Comparison of ENCODE assay signal across 12 mouse cellular contexts in genomic region chr9:91352786-91353185, GRCm38 (mm10). TPM values are rescaled to one million over a fixed set of nuclear protein-coding genes. Genes with fewer than 3 reads are reported as not detected.
DNase-seq lines count a peak whose midpoint lies in the region; ATAC-seq lines count a peak whose summit lies in the region.
"Had no signal": no experiment of that assay in that cellular context is flagged by ENCODE, and none has a peak within 500 bp of the region (broad histone marks: within the 10 kb centered on the region; RNA-seq: fewer than 3 reads in every experiment).

No protein-coding gene starts in this region.

- peak overlapping the region; percentile 81 for H3K27ac ChIP-seq in hindbrain, embryonic 10.5 days
- peak overlapping the region; percentile 65 for H3K27ac ChIP-seq in midbrain, embryonic 15.5 days
- H3K27ac ChIP-seq in intestine, embryonic 15.5 days, result no peak overlapping the region
- H3K27ac ChIP-seq: liver, embryonic 12.5 days had no signal

- peak; percentile 69 for DNase-seq in cerebellum, adult 11-12 months
- DNase-seq in cerebellum, postnatal 36 days, result peak; percentile 56 to 75
- DNase-seq in hindbrain, embryonic 10.5 days (ENCODE audit: low spot score), result peak; percentile 70
- no peak for DNase-seq in thymus, postnatal 36 days
- DNase-seq in lung, postnatal 14 days, result no peak
- no peak for DNase-seq in adipocyte (ENCODE audit: low spot score)
- DNase-seq: kidney, postnatal 10 days; thymus, postnatal 4 days had no signal

- H3K4me1 ChIP-seq in hindbrain, embryonic 10.5 days (replicated peaks), result peaks cover 46% of the 10 kb centered on the region
- peaks cover 11% of the 10 kb centered on the region; the same call in 1 of the 2 replicates for H3K4me1 ChIP-seq in midbrain, embryonic 15.5 days
- H3K4me1 ChIP-seq in intestine, embryonic 15.5 days (replicated peaks), result no peaks in the 10 kb centered on the region
- H3K4me1 ChIP-seq: liver, embryonic 12.5 days had no signal

- WGBS in hindbrain, embryonic 10.5 days, result under 1% methylated on average over 15 of the region's 15 CpGs
- 4% methylated on average over 15 of the region's 15 CpGs for WGBS in midbrain, embryonic 15.5 days
- WGBS in intestine, embryonic 15.5 days, result 1% methylated on average over 15 of the region's 15 CpGs

- H3K36me3 ChIP-seq in hindbrain, embryonic 10.5 days, result no peaks in the 10 kb centered on the region
- H3K36me3 ChIP-seq in midbrain, embryonic 15.5 days (replicated peaks), result no peaks in the 10 kb centered on the region
- no peaks in the 10 kb centered on the region for H3K36me3 ChIP-seq in intestine, embryonic 15.5 days
- H3K36me3 ChIP-seq: liver, embryonic 12.5 days had no signal

- no peak for ATAC-seq in midbrain, embryonic 15.5 days (replicated peaks)
- no peak for ATAC-seq in intestine, embryonic 15.5 days
- ATAC-seq: liver, embryonic 12.5 days had no signal

- H3K4me3 ChIP-seq in hindbrain, embryonic 10.5 days, result peak overlapping the region; percentile 48
- H3K4me3 ChIP-seq in midbrain, embryonic 15.5 days, result peak overlapping the region; percentile 8; the same call in 1 of the 2 replicates
- H3K4me3 ChIP-seq in intestine, embryonic 15.5 days (replicated peaks), result no peak overlapping the region
- H3K4me3 ChIP-seq: liver, embryonic 12.5 days had no signal

- no peaks in the 10 kb centered on the region for H3K9me3 ChIP-seq in hindbrain, embryonic 10.5 days
- no peaks in the 10 kb centered on the region for H3K9me3 ChIP-seq in midbrain, embryonic 15.5 days
- no peaks in the 10 kb centered on the region for H3K9me3 ChIP-seq in intestine, embryonic 15.5 days
- H3K9me3 ChIP-seq: liver, embryonic 12.5 days had no signal

- peaks cover 100% of the 10 kb centered on the region for H3K27me3 ChIP-seq in hindbrain, embryonic 10.5 days (ENCODE audit: insufficient read depth, poor library complexity, severe bottlenecking)
- H3K27me3 ChIP-seq in midbrain, embryonic 15.5 days (replicated peaks), result peaks cover 56% of the 10 kb centered on the region
- peaks cover 69% of the 10 kb centered on the region for H3K27me3 ChIP-seq in intestine, embryonic 15.5 days (replicated peaks)

- no peak overlapping the region for H3K9ac ChIP-seq in midbrain, embryonic 15.5 days
- no peak overlapping the region for H3K9ac ChIP-seq in intestine, embryonic 15.5 days
- H3K9ac ChIP-seq: liver, embryonic 12.5 days had no signal

- peak overlapping the region; percentile 52 for H3K4me2 ChIP-seq in midbrain, embryonic 15.5 days
- no peak overlapping the region for H3K4me2 ChIP-seq in intestine, embryonic 15.5 days (replicated peaks)
- H3K4me2 ChIP-seq: liver, embryonic 12.5 days had no signal

RNA-seq across cellular contexts. Expression of gene Zic4, which starts 9.4 kb away (rescaled TPM):
- polyA plus RNA-seq in hindbrain, embryonic 10.5 days (2016; fragmentation: Nextera tagmentation; extraction: Ambion mirVana), result 16.9 and 19.8 TPM in 2 replicates
- polyA plus RNA-seq in midbrain, embryonic 15.5 days (2015; fragmentation: Nextera tagmentation; extraction: Ambion mirVana), result 53.1 and 59.1 TPM in 2 replicates
- 0.16 TPM in 1 of 2 replicates, not detected in the other for polyA plus RNA-seq in intestine, embryonic 15.5 days (2015; fragmentation: Nextera tagmentation; extraction: Ambion mirVana)
- polyA plus RNA-seq: heart, postnatal 0 days; liver, embryonic 12.5 days had no signal

RNA-seq across cellular contexts. Expression of gene Zic1, which starts 12.8 kb away (rescaled TPM):
- polyA plus RNA-seq in hindbrain, embryonic 10.5 days (2016; fragmentation: Nextera tagmentation; extraction: Ambion mirVana), result 6.9 and 8.1 TPM in 2 replicates
- polyA plus RNA-seq in midbrain, embryonic 15.5 days (2015; fragmentation: Nextera tagmentation; extraction: Ambion mirVana), result 10.0 and 11.6 TPM in 2 replicates
- polyA plus RNA-seq in intestine, embryonic 15.5 days (2015; fragmentation: Nextera tagmentation; extraction: Ambion mirVana), result 0.09 TPM in 1 of 2 replicates, not detected in the other
- polyA plus RNA-seq: heart, postnatal 0 days; liver, embryonic 12.5 days had no signal

Comparison
In these comparisons a context has a peak if more than half of its experiments do, and no peak if none do; other contexts are left out.
1. DNase-seq: peak in cerebellum, adult 11-12 months (single experiment), cerebellum, postnatal 36 days (2 of 2) and hindbrain, embryonic 10.5 days (single experiment); none in thymus, postnatal 36 days (0 of 2), lung, postnatal 14 days (single experiment) and adipocyte (single experiment).
2. RNA of gene Zic4, which starts 9.4 kb away (polyA plus RNA-seq): 53.1 to 59.1 TPM in midbrain, embryonic 15.5 days and 16.9 to 19.8 TPM in hindbrain, embryonic 10.5 days; 0.16 TPM in intestine, embryonic 15.5 days; every median in the first group is over 10 times any median in the second.